ENCODE assay signal across 8 mouse cellular contexts in the genomic region with DNA sequence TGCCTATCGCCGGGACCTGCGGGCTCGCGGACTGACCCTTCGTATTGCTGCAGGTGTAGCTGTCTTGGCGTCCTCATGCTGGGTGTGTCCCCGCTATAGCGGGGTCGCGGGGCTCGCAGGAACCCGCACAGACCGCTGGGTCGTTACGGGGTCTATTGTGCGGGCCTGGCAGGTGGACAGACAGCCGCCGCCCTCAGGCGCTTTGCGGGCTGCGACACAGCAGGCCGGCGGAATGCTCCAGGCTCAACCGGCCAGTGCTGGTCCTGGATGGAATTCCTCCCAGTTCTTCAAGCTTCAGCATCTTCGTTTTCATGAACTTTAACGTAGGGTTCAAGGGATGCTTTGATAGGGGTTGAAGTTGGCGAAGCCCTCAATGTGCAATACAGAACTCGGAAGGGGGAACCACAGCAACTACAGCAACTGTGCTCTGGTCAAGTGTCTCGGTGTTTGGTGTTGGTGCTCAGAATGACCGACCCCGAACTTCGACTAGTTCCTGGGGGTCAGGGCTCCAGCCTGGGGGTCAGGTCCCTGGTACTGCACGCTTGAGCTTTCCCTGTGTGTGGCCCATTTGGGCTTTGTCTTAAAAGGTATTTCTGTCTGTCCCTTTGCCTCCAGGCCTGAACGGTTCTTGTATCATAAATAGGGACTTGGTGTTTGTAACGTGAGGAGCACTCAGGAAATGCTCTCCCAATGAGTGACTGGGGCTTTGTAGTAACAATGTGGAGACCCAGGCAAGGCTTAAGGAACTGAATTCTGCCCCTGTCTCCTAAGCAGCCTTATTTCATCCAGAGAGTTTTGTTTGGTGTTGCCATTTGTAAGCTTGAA. TPM values are rescaled to one million over a fixed set of nuclear protein-coding genes. Genes with fewer than 3 reads are reported as not detected.
DNase-seq lines count a peak whose midpoint lies in the region; ATAC-seq and TF ChIP-seq lines count a peak whose summit lies in the region.

No protein-coding gene starts in this region.

- peak overlapping the region; percentile 86 for H3K4me3 ChIP-seq in embryonic facial prominence, embryonic 10.5 days
- peak overlapping the region; percentile 88 for H3K4me3 ChIP-seq in hindbrain, postnatal 0 days (ENCODE audit: low read length)
- H3K4me3 ChIP-seq in liver, embryonic 16.5 days (ENCODE audit: low read depth, low read length), result peak overlapping the region; percentile 92

- intact Hi-C loops in left cerebral cortex, postnatal 36 days (cut with DNase I), result loop anchor here (5.0 kb wide), 3 partner anchors 100 to 180 kb away; a partner anchor contains a TSS

- no peak for DNase-seq in cerebellum, adult 11 months
- peak; percentile 65 for DNase-seq in A20 (ENCODE audit: low read depth, low spot score)
- no peak for DNase-seq in embryonic facial prominence, embryonic 10.5 days (ENCODE audit: low spot score)
- DNase-seq in hindbrain, postnatal 0 days (ENCODE audit: low spot score), result peak; percentile 38
- DNase-seq in left cerebral cortex, postnatal 36 days (ENCODE audit: low spot score in 2 of 2), result no peak
- DNase-seq in cerebellum, postnatal 4 days (ENCODE audit: low spot score in 2 of 2), result no peak

- peaks cover 53% of the 10 kb centered on the region for H3K27me3 ChIP-seq in embryonic facial prominence, embryonic 10.5 days (replicated peaks; ENCODE audit: low read depth, poor library complexity, severe bottlenecking)
- no peaks in the 10 kb centered on the region for H3K27me3 ChIP-seq in hindbrain, postnatal 0 days (ENCODE audit: insufficient read depth, low read length)
- H3K27me3 ChIP-seq in liver, embryonic 16.5 days (ENCODE audit: control insufficient read depth, insufficient read depth, low read depth, low read length), result peaks cover 15% of the 10 kb centered on the region

- peak overlapping the region; percentile 89 for H3K4me2 ChIP-seq in hindbrain, postnatal 0 days (ENCODE audit: low read depth, low read length)
- H3K4me2 ChIP-seq in liver, embryonic 16.5 days (ENCODE audit: low read depth, low read length), result peak overlapping the region; percentile 95

- H3K27ac ChIP-seq in embryonic facial prominence, embryonic 10.5 days (replicated peaks), result peak overlapping the region; percentile 87
- H3K27ac ChIP-seq in hindbrain, postnatal 0 days, result peak overlapping the region; percentile 85
- peak overlapping the region; percentile 87 for H3K27ac ChIP-seq in liver, embryonic 16.5 days (ENCODE audit: low read length)

- peak; percentile 42; the same call in 1 of the 2 replicates for ATAC-seq in cerebellum, adult (ENCODE audit: insufficient number of reproducible peaks, low FRiP score, low TSS enrichment)
- ATAC-seq in hindbrain, postnatal 0 days, result peak; percentile 21; the same call in 1 of the 2 replicates
- ATAC-seq in liver, embryonic 16.5 days (ENCODE audit: low read depth), result peak; percentile 17

- H3K9ac ChIP-seq in hindbrain, postnatal 0 days (replicated peaks; ENCODE audit: low read length), result peak overlapping the region; percentile 86
- H3K9ac ChIP-seq in liver, embryonic 16.5 days (ENCODE audit: low read depth, low read length), result peak overlapping the region; percentile 94

- peaks cover 29% of the 10 kb centered on the region for H3K4me1 ChIP-seq in embryonic facial prominence, embryonic 10.5 days
- H3K4me1 ChIP-seq in hindbrain, postnatal 0 days (ENCODE audit: insufficient read depth, low read length), result peaks cover 10% of the 10 kb centered on the region; the same call in 1 of the 2 replicates
- peaks cover 48% of the 10 kb centered on the region for H3K4me1 ChIP-seq in liver, embryonic 16.5 days (ENCODE audit: control insufficient read depth, low read depth, low read length)

- no peaks in the 10 kb centered on the region for H3K36me3 ChIP-seq in embryonic facial prominence, embryonic 10.5 days (replicated peaks)
- H3K36me3 ChIP-seq in hindbrain, postnatal 0 days (ENCODE audit: insufficient read depth, low read length), result no peaks in the 10 kb centered on the region
- H3K36me3 ChIP-seq in liver, embryonic 16.5 days (ENCODE audit: control insufficient read depth, insufficient read depth), result no peaks in the 10 kb centered on the region

- no peaks in the 10 kb centered on the region for H3K9me3 ChIP-seq in embryonic facial prominence, embryonic 10.5 days
- no peaks in the 10 kb centered on the region for H3K9me3 ChIP-seq in hindbrain, postnatal 0 days (ENCODE audit: low read length)
- H3K9me3 ChIP-seq in liver, embryonic 16.5 days (replicated peaks; ENCODE audit: control insufficient read depth, low read length), result no peaks in the 10 kb centered on the region

- 3% methylated on average over 36 of the region's 36 CpGs for WGBS in embryonic facial prominence, embryonic 10.5 days
- 2% methylated on average over 36 of the region's 36 CpGs for WGBS in hindbrain, postnatal 0 days
- WGBS in liver, embryonic 16.5 days (ENCODE audit: insufficient replicate concordance), result under 1% methylated on average over 36 of the region's 36 CpGs

- TF ChIP-seq CTCF in hindbrain, postnatal 0 days (IDR thresholded peaks at IDR 0.05; ENCODE audit: low read depth), result peak; percentile 12; the same call in 1 of the 2 replicates

RNA-seq across cellular contexts. Expression of a gene that starts 0.8 kb away (rescaled TPM):
- polyA plus RNA-seq in embryonic facial prominence, embryonic 10.5 days (2016; fragmentation: Nextera tagmentation; extraction: Ambion mirVana), result 6.1 and 7.1 TPM in 2 replicates
- total RNA-seq in hindbrain, postnatal 0 days (2014; rRNA removed), result 98.9 and 102 TPM in 2 replicates
- polyA plus RNA-seq in hindbrain, postnatal 0 days (2015; fragmentation: Nextera tagmentation; extraction: Ambion mirVana), result 26.1 and 27.3 TPM in 2 replicates
- 13.4 and 15.0 TPM in 2 replicates for polyA plus RNA-seq in liver, embryonic 16.5 days (2015; fragmentation: Nextera tagmentation; extraction: Ambion mirVana)
- total RNA-seq in left cerebral cortex, postnatal 36 days (2021), result 10 to 100 TPM; 79.2 to 79.9 TPM

RNA-seq across cellular contexts. Expression of a gene that starts 1.7 kb away (rescaled TPM):
- 0.16 TPM in 1 of 2 replicates, not detected in the other for polyA plus RNA-seq in embryonic facial prominence, embryonic 10.5 days (2016; fragmentation: Nextera tagmentation; extraction: Ambion mirVana)
- total RNA-seq in hindbrain, postnatal 0 days (2014; rRNA removed), result 0.90 and 1.5 TPM in 2 replicates
- polyA plus RNA-seq in hindbrain, postnatal 0 days (2015; fragmentation: Nextera tagmentation; extraction: Ambion mirVana), result 1.0 and 1.2 TPM in 2 replicates
- polyA plus RNA-seq in liver, embryonic 16.5 days (2015; fragmentation: Nextera tagmentation; extraction: Ambion mirVana), result not detected in 2 replicates
- total RNA-seq in left cerebral cortex, postnatal 36 days (2021), result 1 to 10 TPM in 1 of 2 experiments, under 1 TPM in 1; 0.72 to 1.1 TPM

Comparison
In these comparisons a context has a peak if more than half of its experiments do, and no peak if none do; other contexts are left out.
1. DNase-seq: peak in A20 (single experiment) and hindbrain, postnatal 0 days (single experiment); none in cerebellum, adult 11 months (single experiment), embryonic facial prominence, embryonic 10.5 days (single experiment), left cerebral cortex, postnatal 36 days (0 of 2) and cerebellum, postnatal 4 days (0 of 2).
2. Peak in every context shown above with its lines, with median percentiles within 50 percentile points of each other: ATAC-seq, H3K27ac ChIP-seq and H3K4me3 ChIP-seq.